Mouse (Mus musculus) c-Kit-negative CD71-positive TER-119-positive erythroid progenitor cells, embryonic 14.5 days (primary cell): ENCODE results near the gene Tspan13.

Experiments used
- DNase-seq: peaks from one replicate; pipeline ENCODE4 v3.0.0-alpha.2; 2013; ENCODE audit warnings: low read depth, low spot score

The Tspan13 gene

GRCm38 (mm10) chr12:36042348-36042778 lies at the start of gene Tspan13:
Gene Tspan13 (minus strand): TSS chr12:36042500.
- peak; percentile 34 for DNase-seq

- DNase-seq, result no peak
These were observed 49.7 kb upstream of the Tspan13 start for GRCm38 (mm10) chr12:36091964-36092363.

- DNase-seq, result no peak
These were observed 46.9 kb upstream of the Tspan13 start for GRCm38 (mm10) chr12:36089221-36089620.

GRCm38 (mm10) chr12:36088804-36089203 lies 46.5 kb upstream of the Tspan13 start:
- DNase-seq, result no peak

- no peak for DNase-seq
These were observed 43.1 kb upstream of the Tspan13 start for GRCm38 (mm10) chr12:36085380-36085779.

- DNase-seq, result no peak
These were observed 36.0 kb upstream of the Tspan13 start for GRCm38 (mm10) chr12:36078101-36078899.

GRCm38 (mm10) chr12:36072860-36073259 lies 30.6 kb upstream of the Tspan13 start:
- no peak for DNase-seq

GRCm38 (mm10) chr12:36070231-36070630 lies 27.9 kb upstream of the Tspan13 start:
- no peak for DNase-seq

- DNase-seq, result no peak
These were observed 25.2 kb upstream of the Tspan13 start for GRCm38 (mm10) chr12:36067538-36067937.

- DNase-seq, result no peak
These were observed 23.6 kb upstream of the Tspan13 start for GRCm38 (mm10) chr12:36065911-36066310.

GRCm38 (mm10) chr12:36057699-36058098 lies 15.4 kb upstream of the Tspan13 start:
- no peak for DNase-seq

- no peak for DNase-seq
These were observed 8.0 kb upstream of the Tspan13 start for GRCm38 (mm10) chr12:36050276-36050675.

- DNase-seq, result no peak
These were observed 5.3 kb upstream of the Tspan13 start for GRCm38 (mm10) chr12:36047593-36047992.

- no peak for DNase-seq
These were observed 3.9 kb upstream of the Tspan13 start for GRCm38 (mm10) chr12:36046196-36046595.

GRCm38 (mm10) chr12:36044691-36045090 lies 2.4 kb upstream of the Tspan13 start:
- no peak for DNase-seq

- no peak for DNase-seq
These were observed 475 bp downstream of the Tspan13 start for GRCm38 (mm10) chr12:36041703-36042347.

GRCm38 (mm10) chr12:36041281-36041589 lies 1.1 kb downstream of the Tspan13 start:
- DNase-seq, result no peak

- DNase-seq, result no peak
These were observed 1.6 kb downstream of the Tspan13 start for GRCm38 (mm10) chr12:36040571-36041280.

GRCm38 (mm10) chr12:36039541-36040084 lies 2.7 kb downstream of the Tspan13 start:
- DNase-seq, result no peak

- DNase-seq, result no peak
These were observed 5.5 kb downstream of the Tspan13 start for GRCm38 (mm10) chr12:36036776-36037175.

GRCm38 (mm10) chr12:36036121-36036520 lies 6.2 kb downstream of the Tspan13 start:
- no peak for DNase-seq

GRCm38 (mm10) chr12:36035501-36035900 lies 6.8 kb downstream of the Tspan13 start:
- DNase-seq, result no peak
